ENCODE assay signal across 8 mouse cellular contexts in the genomic region with DNA sequence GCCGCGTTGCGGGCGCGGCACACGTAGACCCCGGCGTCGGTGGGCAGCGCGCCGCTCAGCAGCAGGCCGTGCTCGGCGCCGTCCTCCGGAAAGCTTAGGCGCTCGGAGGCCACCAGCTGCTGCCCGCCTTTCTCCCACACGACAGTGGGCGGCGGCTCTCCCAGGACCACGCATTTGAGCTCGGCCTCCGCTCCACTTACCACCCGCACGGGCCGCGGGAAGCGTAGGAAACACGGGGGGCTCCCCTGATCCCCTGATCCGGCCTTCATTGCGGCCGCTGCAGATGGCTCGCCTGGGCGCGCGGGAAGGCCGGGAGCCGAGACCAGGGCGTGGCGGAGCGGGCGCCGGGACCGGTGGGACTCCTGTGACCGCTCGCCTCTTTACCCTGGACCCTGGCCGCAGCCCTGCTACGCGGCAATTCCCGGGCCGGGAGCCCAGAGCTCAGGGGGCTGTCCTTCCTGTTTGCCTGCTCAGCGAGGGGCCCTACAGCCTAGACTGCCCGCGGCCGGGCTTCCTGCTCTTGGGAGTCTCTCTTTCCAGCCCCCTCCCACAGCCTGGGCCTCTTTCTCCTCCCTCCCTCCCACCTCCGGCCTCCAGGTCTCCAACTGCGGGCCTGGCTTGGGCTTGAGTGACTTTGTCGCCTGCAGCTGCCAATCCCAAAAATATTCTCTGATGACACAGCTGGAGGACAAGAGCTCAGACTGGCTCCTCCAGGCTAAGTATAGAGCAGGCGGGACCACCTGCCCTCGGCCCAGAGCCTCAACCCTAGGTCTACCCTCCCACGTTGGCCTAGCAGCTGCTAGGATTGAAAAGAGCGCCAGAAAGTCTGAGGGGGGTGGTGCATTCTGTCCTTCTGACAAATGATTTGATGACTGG. TPM values are rescaled to one million over a fixed set of nuclear protein-coding genes. Genes with fewer than 3 reads are reported as not detected.
DNase-seq lines count a peak whose midpoint lies in the region; ATAC-seq and TF ChIP-seq lines count a peak whose summit lies in the region.

A gene (minus strand): TSS at position 497 of the 876 bp plus-strand sequence.

- peak within 1 kb of the TSS; percentile 94 for H3K4me2 ChIP-seq in forebrain, postnatal 0 days (ENCODE audit: low read depth)
- peak within 1 kb of the TSS; percentile 96 for H3K4me2 ChIP-seq in midbrain, embryonic 12.5 days (replicated peaks)

- H3K27ac ChIP-seq in forebrain, postnatal 0 days (ENCODE audit: low read depth, low read length): peak within 1 kb of the TSS; percentile 88
- peak within 1 kb of the TSS; percentile 72 for H3K27ac ChIP-seq in midbrain, embryonic 12.5 days (replicated peaks)

- peak within 1 kb of the TSS; percentile 95 for H3K9ac ChIP-seq in forebrain, postnatal 0 days
- H3K9ac ChIP-seq in midbrain, embryonic 12.5 days (replicated peaks): peak within 1 kb of the TSS; percentile 88

- peak within 1 kb of the TSS; percentile 82 for H3K4me3 ChIP-seq in forebrain, postnatal 0 days (ENCODE audit: low read depth, low read length)
- H3K4me3 ChIP-seq in midbrain, embryonic 12.5 days: peak within 1 kb of the TSS; percentile 71

- no peaks in the 10 kb centered on the region for H3K9me3 ChIP-seq in forebrain, postnatal 0 days (ENCODE audit: low read length)
- no peaks in the 10 kb centered on the region for H3K9me3 ChIP-seq in midbrain, embryonic 12.5 days

- TF ChIP-seq POLR2A in brain, embryonic 14.5 days (IDR thresholded peaks at IDR 0.05; ENCODE audit: borderline replicate concordance, extremely low read depth, insufficient read depth, insufficient read length, poor library complexity, severe bottlenecking): peak; percentile 28

- 3% methylated on average over 64 of the region's 65 CpGs for WGBS in forebrain, postnatal 0 days
- under 1% methylated on average over 60 of the region's 65 CpGs for WGBS in midbrain, embryonic 12.5 days

- peaks cover 9% of the 10 kb centered on the region; the same call in 1 of the 2 replicates for H3K4me1 ChIP-seq in forebrain, postnatal 0 days (ENCODE audit: insufficient read depth)
- H3K4me1 ChIP-seq in midbrain, embryonic 12.5 days: peaks cover 18% of the 10 kb centered on the region

- DNase-seq in Muller cell, postnatal 12 days (ENCODE audit: inconsistent ontology term): peak; percentile 79
- DNase-seq in brain, embryonic 14.5 days (ENCODE audit: low read depth): peak; percentile 78
- peak; percentile 68 for DNase-seq in forebrain, postnatal 0 days
- peak; percentile 34 to 52 for DNase-seq in left cerebral cortex, postnatal 25 days (ENCODE audit: low spot score in 2 of 2)
- peak; percentile 18 for DNase-seq in telencephalon, adult 2 months (ENCODE audit: low read depth, low spot score)

- H3K27me3 ChIP-seq in forebrain, postnatal 0 days (ENCODE audit: insufficient read depth, low read length): no peaks in the 10 kb centered on the region
- peaks cover 48% of the 10 kb centered on the region for H3K27me3 ChIP-seq in midbrain, embryonic 12.5 days

- ATAC-seq in forebrain, postnatal 0 days: peak; percentile 69
- ATAC-seq in hematopoietic stem cell, adult 5-6 weeks (replicated peaks in 1 of 2; ENCODE audit: insufficient read depth in 1 of 2, low FRiP score in 2 of 2, low TSS enrichment in 1 of 2, low read depth in 1 of 2, poor library complexity in 2 of 2, severe bottlenecking in 2 of 2): 0 out of 4 replicates have a peak, but pooled peaks have one; percentile 7 to 13
- ATAC-seq in midbrain, embryonic 12.5 days (ENCODE audit: low FRiP score, low read depth): peak; percentile 80
- ATAC-seq in megakaryocyte progenitor cell, adult 5-6 weeks (replicated peaks; ENCODE audit: poor library complexity): no peak; the same call in 1 of the 2 replicates

- intact Hi-C loops in left cerebral cortex, postnatal 25 days (cut with DNase I): loop anchor here (5.0 kb wide), 1 partner anchor 51 kb away; no protein-coding TSS in a partner anchor

- peaks cover 8% of the 10 kb centered on the region for H3K36me3 ChIP-seq in forebrain, postnatal 0 days (ENCODE audit: insufficient read depth)
- peaks cover 14% of the 10 kb centered on the region for H3K36me3 ChIP-seq in midbrain, embryonic 12.5 days

- TF ChIP-seq CTCF in brain, embryonic 14.5 days (IDR thresholded peaks at IDR 0.05; ENCODE audit: borderline replicate concordance, extremely low read depth, insufficient read depth, insufficient read length): no peak
- no peak for TF ChIP-seq CTCF in forebrain, postnatal 0 days (IDR thresholded peaks at IDR 0.05; ENCODE audit: low read depth)

RNA-seq across cellular contexts. Expression of the gene that starts here (rescaled TPM):
- 54.3 and 57.6 TPM in 2 replicates for polyA plus RNA-seq in brain, embryonic 14.5 days (2012; rRNA removed)
- 28.4 and 43.7 TPM in 2 replicates for total RNA-seq in forebrain, postnatal 0 days (2014; rRNA removed)
- 18.7 and 22.9 TPM in 2 replicates for polyA plus RNA-seq in forebrain, postnatal 0 days (2015; fragmentation: Nextera tagmentation; extraction: Ambion mirVana)
- total RNA-seq in hematopoietic stem cell, adult 5-6 weeks (2017): 9.7 and 11.3 TPM in 2 replicates
- 10 to 100 TPM; 28.6 to 29.0 TPM for total RNA-seq in left cerebral cortex, postnatal 25 days (2021)
- polyA plus RNA-seq in midbrain, embryonic 12.5 days (2016; fragmentation: Nextera tagmentation; extraction: Ambion mirVana): 42.7 and 46.6 TPM in 2 replicates
- 1.0 TPM in 1 of 2 replicates, not detected in the other for total RNA-seq in megakaryocyte progenitor cell, adult 5-6 weeks (2015)
- total RNA-seq in megakaryocyte progenitor cell, adult 5-6 weeks (2017): 0.30 TPM in 1 of 2 replicates, not detected in the other

Comparison
In these comparisons a context has a peak if more than half of its experiments do, and no peak if none do; other contexts are left out.
1. DNase-seq: peak in every context shown above with its lines; median percentile 79 in Muller cell, postnatal 12 days; 78 in brain, embryonic 14.5 days; 68 in forebrain, postnatal 0 days; 43 in left cerebral cortex, postnatal 25 days; 18 in telencephalon, adult 2 months.